Mouse (Mus musculus) kidney, adult 10 weeks (tissue): Measurements from ENCODE around the gene Snx9. TPM values are rescaled to one million over a fixed set of nuclear protein-coding genes. Genes with fewer than 3 reads are reported as not detected.

Experiments
- polyA plus RNA-seq: library from polyadenylated mRNA; stranded (reverse); fragments of 350-450 nt; fragmentation: Illumina TruSeq; extraction: RNeasy Lipid Tissue Mini Kit (QIAGEN cat#74804); gene quantifications from one replicate; pipeline ENCODE4 v1.2.3, GENCODE M21; 2014; ENCODE audit warnings: low read depth, low replicate concordance

Snx9 gene
- 79.2 TPM for polyA plus RNA-seq

GRCm38 (mm10) chr17:5841128-5841942 lies at the start of gene Snx9:
Snx9 (plus strand) TSS chr17:5841329.

GRCm38 (mm10) chr17:5941230-5942043 lies 100.3 kb downstream of the Snx9 start, which contains the start of gene Synj2:
Synj2 (plus strand) TSS chr17:5941280.

Other genes starting within 250 kb of the Snx9 start
- gene Synj2, start 100.0 kb downstream of the Snx9 start, polyA plus RNA-seq, result 1.1 TPM
- gene Serac1, start 238.4 kb downstream of the Snx9 start, polyA plus RNA-seq, result 5.2 TPM
- gene Gtf2h5, start 238.5 kb downstream of the Snx9 start, polyA plus RNA-seq, result 33.4 TPM